Mouse (Mus musculus) liver, embryonic 18 days (tissue): Measurements from ENCODE around the gene Zfp973. TPM values are rescaled to one million over a fixed set of nuclear protein-coding genes. Genes with fewer than 3 reads are reported as not detected.

Source experiments
- polyA plus RNA-seq: library from polyadenylated mRNA; depleted of rRNA; stranded (reverse); fragments of >200 nt; gene quantifications from 2 replicates; pipeline ENCODE4 v1.2.3, GENCODE M21; 2012; rRNA removed

The Zfp973 gene
- 2.4 and 2.7 TPM in 2 replicates for polyA plus RNA-seq

GRCm38 (mm10) chr2:176670222-176670621 is at the start of gene Zfp973:
TSS of gene Zfp973 (plus strand) at chr2:176670522.

GRCm38 (mm10) chr2:176636244-176636643 is 34.1 kb upstream of the Zfp973 start, which contains the start of gene Gm14308:
TSS of gene Gm14308 (minus strand) at chr2:176636344.

GRCm38 (mm10) chr2:176708051-176708450 is 37.7 kb downstream of the Zfp973 start, which contains the start of gene Gm14305:
TSS of gene Gm14305 (plus strand) at chr2:176708328.

Other genes with a start within 250 kb of the Zfp973 start
- gene Gm14435, start 246.9 kb upstream of the Zfp973 start, polyA plus RNA-seq, result 0.36 and 0.51 TPM in 2 replicates
- gene Gm14434, start 183.7 kb upstream of the Zfp973 start, polyA plus RNA-seq, result 1.4 and 1.5 TPM in 2 replicates
- not detected in 2 replicates for gene Zfp967, start 149.5 kb upstream of the Zfp973 start, polyA plus RNA-seq
- gene Gm14308, start 34.2 kb upstream of the Zfp973 start, polyA plus RNA-seq, result 2.6 and 3.6 TPM in 2 replicates
- 3.4 TPM in 2 replicates for gene Gm14305, start 37.8 kb downstream of the Zfp973 start, polyA plus RNA-seq
- gene Gm14295, start 128.1 kb downstream of the Zfp973 start, polyA plus RNA-seq, result 2.4 and 2.6 TPM in 2 replicates
- gene Gm14408, start 160.6 kb downstream of the Zfp973 start, polyA plus RNA-seq, result not detected in 2 replicates